Mouse (Mus musculus) erythroblast, embryonic 14.5 days (primary cell): Measurements from ENCODE around the gene Cog7. TPM values are rescaled to one million over a fixed set of nuclear protein-coding genes. Genes with fewer than 3 reads are reported as not detected.

Experiments used
- H3K27me3 ChIP-seq: 2 replicates; pipeline ENCODE4 v1.6.1; 2012; ENCODE audit warnings: inconsistent platforms; ENCODE audit not compliant: control insufficient read depth
- H3K36me3 ChIP-seq: 2 replicates; pipeline ENCODE4 v1.6.1; 2012; ENCODE audit warnings: mild to moderate bottlenecking, inconsistent platforms; ENCODE audit not compliant: control insufficient read depth
- H3K4me1 ChIP-seq: 2 replicates; pipeline ENCODE4 v1.6.1; 2012; ENCODE audit warnings: inconsistent platforms; ENCODE audit not compliant: control insufficient read depth
- H3K4me3 ChIP-seq: replicated peaks from 2 replicates; pipeline ENCODE3; 2012; ENCODE audit warnings: moderate library complexity, mild to moderate bottlenecking, inconsistent platforms
- H3K9me3 ChIP-seq: 2 replicates; pipeline ENCODE4 v1.6.1; 2012; ENCODE audit warnings: low read length, inconsistent platforms, mixed read lengths; ENCODE audit not compliant: control insufficient read depth
- GATA1 ChIP-seq: IDR thresholded peaks from 2 replicates; pipeline ENCODE4 v1.6.1; 2012; ENCODE audit warnings: low read length, inconsistent platforms, mixed read lengths
- TAL1 ChIP-seq: IDR thresholded peaks from 3 replicates; pipeline ENCODE4 v1.6.1; 2012; ENCODE audit warnings: low read length, inconsistent platforms, mixed read lengths
- polyA plus RNA-seq: library from polyadenylated mRNA; stranded (reverse); fragments of >175 nt; gene quantifications from 2 replicates; pipeline ENCODE4 v1.2.3, GENCODE M21; 2012

Gene Cog7
- polyA plus RNA-seq, 1 experiment, result 0.47 TPM

GRCm38 (mm10) chr7:121842234-121842633 is 139.3 kb downstream of the Cog7 start:
- H3K36me3 ChIP-seq, result no peaks in the 10 kb centered on the region
- no peak for TF ChIP-seq TAL1
- no peaks in the 10 kb centered on the region for H3K4me1 ChIP-seq
- H3K4me3 ChIP-seq, result no peak overlapping the region
- H3K9me3 ChIP-seq, result no peaks in the 10 kb centered on the region
- H3K27me3 ChIP-seq, result no peaks in the 10 kb centered on the region

DNA sequence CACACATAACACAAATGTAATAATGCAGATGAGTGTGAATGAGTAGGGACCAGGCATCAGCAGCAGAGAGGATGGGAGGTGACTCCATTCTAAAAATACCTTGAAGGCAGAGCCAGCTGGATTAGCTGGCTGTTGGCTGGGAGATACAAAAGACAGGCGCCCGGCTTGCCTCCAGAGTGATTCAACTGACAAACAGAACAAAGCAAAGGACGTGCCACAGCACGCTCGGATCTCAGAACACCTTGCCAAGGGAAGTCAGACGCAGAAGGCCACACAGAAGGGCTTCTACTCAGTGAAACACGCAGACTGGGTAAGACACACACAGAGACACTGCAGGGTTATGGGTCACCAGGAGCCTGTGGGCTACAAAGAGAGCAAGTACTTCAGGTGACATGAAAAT is 140.7 kb downstream of the Cog7 start:
- Histone ChIP-seq H3K4me1 (no peaks in the 10 kb centered on the region), H3K4me3 (no peak overlapping the region), H3K27me3 (no peaks in the 10 kb centered on the region), H3K9me3 (peaks cover 1% of the 10 kb centered on the region), H3K36me3 (no peaks in the 10 kb centered on the region)
- TF ChIP-seq GATA1 (no peak), TAL1 (no peak)

GRCm38 (mm10) chr7:121836827-121837226 is 144.7 kb downstream of the Cog7 start:
- Histone ChIP-seq H3K4me1 (no peaks in the 10 kb centered on the region), H3K9me3 (peaks cover 5% of the 10 kb centered on the region), H3K4me3 (no peak overlapping the region), H3K36me3 (no peaks in the 10 kb centered on the region), H3K27me3 (no peaks in the 10 kb centered on the region)
- no peak for TF ChIP-seq GATA1
- TF ChIP-seq TAL1, result no peak

DNA sequence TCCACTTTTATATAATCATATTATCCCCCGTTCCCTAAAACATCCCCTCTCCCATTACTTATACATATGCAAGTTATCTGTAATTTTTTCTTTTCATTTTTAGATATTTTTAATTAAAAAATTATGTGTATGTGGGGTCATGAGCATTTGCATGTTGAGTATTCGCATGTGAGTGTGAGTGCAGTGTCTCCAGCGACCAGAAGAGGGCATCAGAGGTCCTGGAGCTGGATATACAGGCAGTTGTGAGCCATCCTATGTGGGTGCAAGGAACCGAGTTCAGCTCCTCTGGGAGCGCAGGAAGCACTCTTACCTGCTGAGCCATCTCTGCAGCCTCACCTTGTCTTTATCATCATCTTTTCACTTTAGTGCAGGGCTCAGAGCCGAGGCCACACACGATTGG is 146.1 kb downstream of the Cog7 start:
- no peak for TF ChIP-seq TAL1
- H3K27me3 ChIP-seq, result no peaks in the 10 kb centered on the region
- no peak overlapping the region for H3K4me3 ChIP-seq
- H3K4me1 ChIP-seq, result no peaks in the 10 kb centered on the region
- H3K9me3 ChIP-seq, result peaks cover 5% of the 10 kb centered on the region
- H3K36me3 ChIP-seq, result no peaks in the 10 kb centered on the region

Other genes starting within 250 kb of the Cog7 start
- gene Scnn1g, start 247.2 kb downstream of the Cog7 start, polyA plus RNA-seq, result not detected in 2 replicates
- not detected in 2 replicates for gene Scnn1b, start 116.7 kb downstream of the Cog7 start, polyA plus RNA-seq
- 2.7 and 2.9 TPM in 2 replicates for gene Gga2, start 39.5 kb upstream of the Cog7 start, polyA plus RNA-seq
- 0.71 and 0.78 TPM in 2 replicates for gene Ubfd1, start 85.5 kb upstream of the Cog7 start, polyA plus RNA-seq
- gene Ears2, start 85.6 kb upstream of the Cog7 start, polyA plus RNA-seq, result 0.10 and 0.21 TPM in 2 replicates
- gene Ndufab1, start 120.2 kb upstream of the Cog7 start, polyA plus RNA-seq, result 79.8 and 110 TPM in 2 replicates
- 0.18 and 0.21 TPM in 2 replicates for gene Palb2, start 151.3 kb upstream of the Cog7 start, polyA plus RNA-seq
- 0.54 and 0.77 TPM in 2 replicates for gene Dctn5, start 151.3 kb upstream of the Cog7 start, polyA plus RNA-seq
- gene Plk1, start 177.7 kb upstream of the Cog7 start, polyA plus RNA-seq, result 37.3 and 43.1 TPM in 2 replicates
- gene Ern2, start 204.5 kb upstream of the Cog7 start, polyA plus RNA-seq, result not detected in 2 replicates
- not detected in 2 replicates for gene Chp2, start 237.8 kb upstream of the Cog7 start, polyA plus RNA-seq